Mouse (Mus musculus): ENCODE data around the gene Bag1.
"Not testable (repeated sequence)": the region's sequence is repeated elsewhere in the genome, so short reads cannot be mapped to it uniquely, and the experiment has no call there.

Bag1 gene

GRCm38 (mm10) chr4:40934369-40934768, 13.7 kb downstream of the Bag1 start:
- not testable (repeated sequence) for DNase-seq (ENCODE audit: low spot score)

- no peak for DNase-seq (ENCODE audit: low spot score)
Observed at GRCm38 (mm10) chr4:40933694-40934093, 14.4 kb downstream of the Bag1 start.

GRCm38 (mm10) chr4:40929046-40929445, 19.0 kb downstream of the Bag1 start:
- no peak for DNase-seq (ENCODE audit: low spot score)

GRCm38 (mm10) chr4:40925568-40925967, 22.5 kb downstream of the Bag1 start:
- DNase-seq (ENCODE audit: low spot score): no peak

- DNase-seq (ENCODE audit: low spot score): no peak
Observed at GRCm38 (mm10) chr4:40923087-40923651, 24.9 kb downstream of the Bag1 start.

- peak; percentile 23 for DNase-seq (ENCODE audit: low spot score)
Observed at GRCm38 (mm10) chr4:40921288-40921687, 26.8 kb downstream of the Bag1 start.

- DNase-seq (ENCODE audit: low spot score): no peak
Observed at GRCm38 (mm10) chr4:40920576-40920975, 27.5 kb downstream of the Bag1 start.

GRCm38 (mm10) chr4:40919785-40920184, 28.3 kb downstream of the Bag1 start, which contains the start of gene Spink4:
Gene Spink4, plus strand, starts transcription at chr4:40920052.
- DNase-seq (ENCODE audit: low spot score): no peak

- no peak for DNase-seq (ENCODE audit: low spot score)
Observed at GRCm38 (mm10) chr4:40916592-40917155, 31.4 kb downstream of the Bag1 start.

GRCm38 (mm10) chr4:40915947-40916346, 32.1 kb downstream of the Bag1 start:
- no peak for DNase-seq (ENCODE audit: low spot score)

GRCm38 (mm10) chr4:40914287-40914867, 33.7 kb downstream of the Bag1 start:
- DNase-seq (ENCODE audit: low spot score): no peak

GRCm38 (mm10) chr4:40908261-40908969, 39.7 kb downstream of the Bag1 start:
- DNase-seq (ENCODE audit: low spot score): peak; percentile 72

- DNase-seq (ENCODE audit: low spot score): peak; percentile 56
Observed at GRCm38 (mm10) chr4:40906298-40906697, 41.8 kb downstream of the Bag1 start.

GRCm38 (mm10) chr4:40900612-40901011, 47.5 kb downstream of the Bag1 start:
- no peak for DNase-seq (ENCODE audit: low spot score)

GRCm38 (mm10) chr4:40900071-40900470, 48.0 kb downstream of the Bag1 start:
- no peak for DNase-seq (ENCODE audit: low spot score)

GRCm38 (mm10) chr4:40899264-40899663, 48.8 kb downstream of the Bag1 start:
- no peak for DNase-seq (ENCODE audit: low spot score)

GRCm38 (mm10) chr4:40898476-40899044, 49.5 kb downstream of the Bag1 start:
- no peak for DNase-seq (ENCODE audit: low spot score)

- DNase-seq (ENCODE audit: low spot score): no peak
Observed at GRCm38 (mm10) chr4:40895646-40896045, 52.4 kb downstream of the Bag1 start.

GRCm38 (mm10) chr4:40895118-40895517, 53.0 kb downstream of the Bag1 start:
- no peak for DNase-seq (ENCODE audit: low spot score)

GRCm38 (mm10) chr4:40891206-40891605, 56.9 kb downstream of the Bag1 start:
- DNase-seq (ENCODE audit: low spot score): no peak

- no peak for DNase-seq (ENCODE audit: low spot score)
Observed at GRCm38 (mm10) chr4:40889983-40890382, 58.1 kb downstream of the Bag1 start.

GRCm38 (mm10) chr4:40889252-40889651, 58.8 kb downstream of the Bag1 start:
- DNase-seq (ENCODE audit: low spot score): peak; percentile 50

GRCm38 (mm10) chr4:40888839-40889238, 59.3 kb downstream of the Bag1 start:
- DNase-seq (ENCODE audit: low spot score): no peak
